ENCODE assay signal across 8 mouse cellular contexts in genomic region chrX:43427961-43428365, GRCm38 (mm10). TPM values are rescaled to one million over a fixed set of nuclear protein-coding genes. Genes with fewer than 3 reads are reported as not detected.
DNase-seq lines count a peak whose midpoint lies in the region; ATAC-seq lines count a peak whose summit lies in the region.
"Had no signal": no experiment of that assay in that cellular context is flagged by ENCODE, and none has a peak within 500 bp of the region (broad histone marks: within the 10 kb centered on the region; RNA-seq: fewer than 3 reads in every experiment).

No protein-coding gene starts in this region.

- WGBS in embryonic facial prominence, embryonic 12.5 days: 17% methylated on average over 12 of the region's 12 CpGs
- 10% methylated on average over 12 of the region's 12 CpGs for WGBS in intestine, embryonic 16.5 days
- WGBS in stomach, embryonic 14.5 days: 19% methylated on average over 12 of the region's 12 CpGs

- H3K9ac ChIP-seq in embryonic facial prominence, embryonic 12.5 days: no peak overlapping the region
- H3K9ac ChIP-seq in intestine, embryonic 16.5 days (ENCODE audit: low read depth, low read length): no peak overlapping the region
- no peak overlapping the region for H3K9ac ChIP-seq in stomach, embryonic 14.5 days (replicated peaks; ENCODE audit: low read depth, low read length)
- H3K9ac ChIP-seq: liver, embryonic 14.5 days had no signal

- H3K9me3 ChIP-seq in embryonic facial prominence, embryonic 12.5 days: no peaks in the 10 kb centered on the region
- no peaks in the 10 kb centered on the region for H3K9me3 ChIP-seq in intestine, embryonic 16.5 days (ENCODE audit: control insufficient read depth, low read length)
- no peaks in the 10 kb centered on the region for H3K9me3 ChIP-seq in stomach, embryonic 14.5 days (ENCODE audit: control insufficient read depth, low read depth, low read length)

- peak overlapping the region; percentile 35 for H3K4me3 ChIP-seq in embryonic facial prominence, embryonic 12.5 days
- peak overlapping the region; percentile 45 for H3K4me3 ChIP-seq in intestine, embryonic 16.5 days (ENCODE audit: low read length)
- peak overlapping the region; percentile 24 for H3K4me3 ChIP-seq in stomach, embryonic 14.5 days (ENCODE audit: low read depth, low read length)

- peak overlapping the region; percentile 55 for H3K4me2 ChIP-seq in embryonic facial prominence, embryonic 12.5 days (replicated peaks)
- H3K4me2 ChIP-seq in intestine, embryonic 16.5 days (ENCODE audit: low read depth, low read length): peak overlapping the region; percentile 59
- peak overlapping the region; percentile 60 for H3K4me2 ChIP-seq in stomach, embryonic 14.5 days (replicated peaks; ENCODE audit: low read depth, low read length)

- no peaks in the 10 kb centered on the region for H3K4me1 ChIP-seq in embryonic facial prominence, embryonic 12.5 days
- no peaks in the 10 kb centered on the region for H3K4me1 ChIP-seq in intestine, embryonic 16.5 days (ENCODE audit: control insufficient read depth, insufficient read depth, low read length)
- no peaks in the 10 kb centered on the region for H3K4me1 ChIP-seq in stomach, embryonic 14.5 days (ENCODE audit: control insufficient read depth, insufficient read depth, low read length)

- ATAC-seq in embryonic facial prominence, embryonic 12.5 days (ENCODE audit: insufficient number of reproducible peaks, insufficient read depth, low FRiP score, low TSS enrichment): no peak
- ATAC-seq in intestine, embryonic 16.5 days: 0 out of 2 replicates have a peak, but pooled peaks have one; percentile 19
- no peak for ATAC-seq in stomach, embryonic 14.5 days (ENCODE audit: insufficient number of reproducible peaks, insufficient read depth, low FRiP score, low read depth)
- ATAC-seq in CD4-positive, CD25-positive, alpha-beta regulatory T cell, adult 4 months: no peak

- H3K36me3 ChIP-seq in embryonic facial prominence, embryonic 12.5 days: no peaks in the 10 kb centered on the region
- H3K36me3 ChIP-seq in intestine, embryonic 16.5 days (ENCODE audit: control insufficient read depth, insufficient read depth, low read length): no peaks in the 10 kb centered on the region
- H3K36me3 ChIP-seq in stomach, embryonic 14.5 days (ENCODE audit: control insufficient read depth, insufficient read depth, low read length): no peaks in the 10 kb centered on the region

- DNase-seq in right cerebral cortex, adult 2 months (ENCODE audit: low spot score in 2 of 2): peak; percentile 18 to 32
- no peak for DNase-seq in right cerebral cortex, postnatal 14 days
- no peak for DNase-seq in lung, postnatal 36 days

- no peaks in the 10 kb centered on the region for H3K27me3 ChIP-seq in embryonic facial prominence, embryonic 12.5 days
- no peaks in the 10 kb centered on the region for H3K27me3 ChIP-seq in intestine, embryonic 16.5 days (replicated peaks; ENCODE audit: control insufficient read depth, insufficient read depth, low read length)
- H3K27me3 ChIP-seq in stomach, embryonic 14.5 days (ENCODE audit: control insufficient read depth, insufficient read depth, low read length): no peaks in the 10 kb centered on the region

- no peak overlapping the region for H3K27ac ChIP-seq in embryonic facial prominence, embryonic 12.5 days
- H3K27ac ChIP-seq in intestine, embryonic 16.5 days (ENCODE audit: low read length): no peak overlapping the region
- H3K27ac ChIP-seq in stomach, embryonic 14.5 days (ENCODE audit: low read length): no peak overlapping the region
- H3K27ac ChIP-seq: liver, embryonic 14.5 days had no signal

RNA-seq across cellular contexts. Expression of gene Tenm1, which starts 1.0 kb away (rescaled TPM):
- polyA plus RNA-seq in embryonic facial prominence, embryonic 12.5 days (2016; fragmentation: Nextera tagmentation; extraction: Ambion mirVana): 1.2 and 1.3 TPM in 2 replicates
- polyA plus RNA-seq in intestine, embryonic 16.5 days (2015; fragmentation: Nextera tagmentation; extraction: Ambion mirVana): 0.40 and 0.59 TPM in 2 replicates
- 5.8 and 7.1 TPM in 2 replicates for polyA plus RNA-seq in stomach, embryonic 14.5 days (2014; fragmentation: Nextera tagmentation; extraction: Ambion mirVana)
- under 1 TPM; 0.04 to 0.19 TPM for polyA plus RNA-seq in CD4-positive, CD25-positive, alpha-beta regulatory T cell, adult 4 months (2017; shearing (Covaris generic))

Comparison
In these comparisons a context has a peak if more than half of its experiments do, and no peak if none do; other contexts are left out.
1. DNase-seq: peak in right cerebral cortex, adult 2 months (2 of 2); none in right cerebral cortex, postnatal 14 days (single experiment) and lung, postnatal 36 days (single experiment).
2. Peak in every context shown above with its lines, with median percentiles within 50 percentile points of each other: H3K4me2 ChIP-seq and H3K4me3 ChIP-seq.